Mouse (Mus musculus) embryonic fibroblast, embryonic 13.5 days (primary cell): ENCODE data around the gene Zfp422.

Experiments used
- CTCF ChIP-seq: IDR thresholded peaks from 2 replicates; pipeline ENCODE4 v1.5.1; 2011; ENCODE audit warnings: mild to moderate bottlenecking, control low read depth, low read length, moderate library complexity, borderline replicate concordance; ENCODE audit not compliant: insufficient read depth
- POLR2A ChIP-seq: IDR thresholded peaks from 2 replicates; pipeline ENCODE4 v1.6.1; 2011; ENCODE audit warnings: low read depth, mild to moderate bottlenecking, control low read depth, low read length, moderate library complexity

GRCm38 (mm10) chr6:116643881-116644280 lies 15.1 kb upstream of the Zfp422 start:
- TF ChIP-seq CTCF (no peak), POLR2A (no peak)
